Mouse (Mus musculus) hindbrain, embryonic 11.5 days (tissue): ENCODE measurements at regions not wholly inside any gene's neighbourhood (a gene's known extent, or its start where the extent isn't known, plus 50 kb on each side); places are given as distances from the start of the nearest gene placed in this dataset.

Source experiments
- ATAC-seq: fragments of 200-750 bp; cut with Nextera tagmentation; 2 replicates; pipeline ENCODE4 v1.8.0; 2017; ENCODE audit warnings: mild to moderate bottlenecking, moderate TSS enrichment, moderate library complexity; ENCODE audit not compliant: low FRiP score
- DNase-seq: peaks from one replicate; pipeline ENCODE4 v3.0.0-alpha.2; 2015; ENCODE audit warnings: low spot score
- H3K27ac ChIP-seq: fragments of 300-500 bp; sonication (generic); 2 replicates; pipeline ENCODE4 v1.5.1; 2014; ENCODE audit warnings: mild to moderate bottlenecking, low read depth, low read length
- H3K27me3 ChIP-seq: fragments of 300-500 bp; sonication (generic); 2 replicates; pipeline ENCODE4 v1.6.1; 2014; ENCODE audit warnings: mild to moderate bottlenecking, low read length, moderate library complexity, mixed read lengths; ENCODE audit not compliant: control insufficient read depth, insufficient read depth
- H3K36me3 ChIP-seq: fragments of 300-500 bp; sonication (generic); 2 replicates; pipeline ENCODE4 v1.6.1; 2014; ENCODE audit warnings: mild to moderate bottlenecking, low read length, moderate library complexity, mixed read lengths; ENCODE audit not compliant: control insufficient read depth, insufficient read depth
- H3K4me1 ChIP-seq: fragments of 300-500 bp; sonication (generic); replicated peaks from 2 replicates; pipeline ENCODE4 v1.6.1; 2014; ENCODE audit warnings: low read length, mixed read lengths; ENCODE audit not compliant: control insufficient read depth, insufficient read depth
- H3K4me2 ChIP-seq: fragments of 300-500 bp; sonication (generic); replicated peaks from 2 replicates; pipeline ENCODE4 v1.6.1; 2014; ENCODE audit warnings: mild to moderate bottlenecking, low read depth, low read length
- H3K4me3 ChIP-seq: fragments of 300-500 bp; sonication (generic); 2 replicates; pipeline ENCODE4 v1.5.1; 2014; ENCODE audit warnings: low read depth, low read length
- H3K9ac ChIP-seq: fragments of 300-500 bp; sonication (generic); 2 replicates; pipeline ENCODE4 v1.6.1; 2014; ENCODE audit warnings: low read depth, low read length
- H3K9me3 ChIP-seq: fragments of 300-500 bp; sonication (generic); 2 replicates; pipeline ENCODE4 v1.6.1; 2016; ENCODE audit warnings: low read length; ENCODE audit not compliant: control insufficient read depth
- WGBS: fragments of 180-500 bp; shearing (Covaris S2); extraction: QIAGEN DNeasy Blood & Tissue Kit; methylation state at CpG from one replicate; pipeline ENCODE4 v1.1.7; 2014; 5-methylcytosine and 5-hydroxymethylcytosine counted together

GRCm38 (mm10) chr1:193702707-193703419, 332.8 kb upstream of the Camk1g start:
- Histone ChIP-seq H3K9ac (no peak overlapping the region), H3K27ac (0 out of 2 replicates have a peak overlapping the region, but pooled peaks have one; percentile 27), H3K9me3 (no peaks in the 10 kb centered on the region), H3K4me2 (peak overlapping the region; percentile 45), H3K4me3 (peak overlapping the region; percentile 21; the same call in 1 of the 2 replicates), H3K4me1 (0 out of 2 replicates have a peak, but pooled peaks cover 4% of the 10 kb centered on the region), H3K36me3 (no peaks in the 10 kb centered on the region), H3K27me3 (no peaks in the 10 kb centered on the region)
- DNase-seq (peak; percentile 86), ATAC-seq (peak; percentile 54)
- WGBS = 16% methylated on average over 15 of the region's 15 CpGs

GRCm38 (mm10) chr1:193700217-193700616, 330.1 kb upstream of the Camk1g start:
- Histone ChIP-seq H3K4me3 (no peak overlapping the region), H3K27ac (no peak overlapping the region), H3K4me2 (no peak overlapping the region), H3K36me3 (no peaks in the 10 kb centered on the region), H3K27me3 (no peaks in the 10 kb centered on the region), H3K4me1 (0 out of 2 replicates have a peak, but pooled peaks cover 4% of the 10 kb centered on the region), H3K9ac (no peak overlapping the region), H3K9me3 (no peaks in the 10 kb centered on the region)
- 78% methylated on average over 3 of the region's 3 CpGs for WGBS
- DNase-seq = no peak
- no peak for ATAC-seq

- H3K36me3 ChIP-seq = no peaks in the 10 kb centered on the region
- H3K9me3 ChIP-seq = no peaks in the 10 kb centered on the region
- peak; percentile 90 for DNase-seq
- no peak overlapping the region for H3K9ac ChIP-seq
- H3K4me1 ChIP-seq = 0 out of 2 replicates have a peak, but pooled peaks cover 4% of the 10 kb centered on the region
- no peak overlapping the region for H3K4me3 ChIP-seq
- no peak overlapping the region for H3K4me2 ChIP-seq
- peak; percentile 67 for ATAC-seq
- no peaks in the 10 kb centered on the region for H3K27me3 ChIP-seq
- H3K27ac ChIP-seq = 0 out of 2 replicates have a peak overlapping the region, but pooled peaks have one; percentile 47
- WGBS = 10% methylated on average over 7 of the region's 7 CpGs
These were observed 328.6 kb upstream of the Camk1g start for GRCm38 (mm10) chr1:193698603-193699266.

- Histone ChIP-seq H3K27ac (no peak overlapping the region), H3K9me3 (no peaks in the 10 kb centered on the region), H3K27me3 (no peaks in the 10 kb centered on the region), H3K4me3 (no peak overlapping the region), H3K36me3 (no peaks in the 10 kb centered on the region), H3K9ac (no peak overlapping the region), H3K4me2 (no peak overlapping the region), H3K4me1 (0 out of 2 replicates have a peak, but pooled peaks cover 4% of the 10 kb centered on the region)
- WGBS = 86% methylated on average over 3 of the region's 3 CpGs
- ATAC-seq = no peak
- DNase-seq = no peak
These were observed 327.8 kb upstream of the Camk1g start for GRCm38 (mm10) chr1:193697857-193698256.

DNA sequence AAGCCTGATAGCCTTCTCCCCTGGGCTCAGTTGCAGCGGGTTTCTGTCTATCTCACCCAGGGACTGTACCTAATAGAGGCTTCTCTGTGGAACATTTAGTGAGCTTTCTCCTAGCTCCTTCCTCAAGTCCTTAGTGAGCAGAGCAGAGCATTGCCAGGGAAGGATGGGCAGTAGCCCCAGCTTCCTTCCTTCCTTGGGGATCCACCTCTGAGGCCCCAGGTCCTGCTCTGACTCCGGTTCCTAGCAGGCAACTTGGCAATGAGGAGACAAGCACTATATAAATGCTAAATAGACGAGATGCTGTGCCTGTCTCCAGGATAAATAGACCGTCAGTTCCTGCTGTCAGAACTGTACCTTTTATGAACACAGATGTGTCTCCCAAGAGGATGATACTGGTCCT, 326.9 kb upstream of the Camk1g start:
- no peak overlapping the region for H3K4me3 ChIP-seq
- H3K9ac ChIP-seq = no peak overlapping the region
- H3K4me2 ChIP-seq = no peak overlapping the region
- 64% methylated on average over 4 of the region's 4 CpGs for WGBS
- no peaks in the 10 kb centered on the region for H3K27me3 ChIP-seq
- no peaks in the 10 kb centered on the region for H3K36me3 ChIP-seq
- no peak overlapping the region for H3K27ac ChIP-seq
- no peak for ATAC-seq
- no peaks in the 10 kb centered on the region for H3K9me3 ChIP-seq
- H3K4me1 ChIP-seq = 0 out of 2 replicates have a peak, but pooled peaks cover 2% of the 10 kb centered on the region
- no peak for DNase-seq

GRCm38 (mm10) chr1:193692991-193693390, 322.9 kb upstream of the Camk1g start:
- ATAC-seq = no peak
- no peak for DNase-seq
- Histone ChIP-seq H3K4me1 (no peaks in the 10 kb centered on the region), H3K36me3 (no peaks in the 10 kb centered on the region), H3K4me3 (no peak overlapping the region), H3K9me3 (no peaks in the 10 kb centered on the region), H3K27ac (no peak overlapping the region), H3K27me3 (no peaks in the 10 kb centered on the region), H3K9ac (no peak overlapping the region), H3K4me2 (no peak overlapping the region)
- 26% methylated on average over 3 of the region's 3 CpGs for WGBS

DNA sequence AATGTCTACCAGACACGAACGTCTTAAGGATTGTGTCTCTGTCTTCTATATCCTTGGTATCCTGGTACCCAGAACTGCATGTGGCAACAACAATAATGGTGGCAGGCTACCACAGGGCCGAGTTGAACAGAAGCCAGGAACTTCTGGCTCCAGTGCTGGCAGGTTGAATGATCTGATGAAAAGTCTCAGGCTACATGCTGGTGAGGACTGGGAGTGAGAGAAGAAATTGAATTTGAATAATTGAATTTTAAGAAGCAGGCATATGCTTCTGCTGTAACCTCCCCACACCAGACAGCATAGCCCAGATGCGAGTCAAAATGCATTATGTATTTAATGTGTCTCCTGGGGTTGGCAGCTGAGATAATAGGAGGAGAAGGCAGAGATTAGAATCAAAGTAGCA, 319.5 kb upstream of the Camk1g start:
- DNase-seq = no peak
- ATAC-seq = no peak
- WGBS = 59% methylated on average over 4 of the region's 4 CpGs
- Histone ChIP-seq H3K9ac (no peak overlapping the region), H3K4me2 (no peak overlapping the region), H3K9me3 (no peaks in the 10 kb centered on the region), H3K27ac (no peak overlapping the region), H3K4me3 (no peak overlapping the region), H3K4me1 (no peaks in the 10 kb centered on the region), H3K27me3 (no peaks in the 10 kb centered on the region), H3K36me3 (no peaks in the 10 kb centered on the region)

DNA sequence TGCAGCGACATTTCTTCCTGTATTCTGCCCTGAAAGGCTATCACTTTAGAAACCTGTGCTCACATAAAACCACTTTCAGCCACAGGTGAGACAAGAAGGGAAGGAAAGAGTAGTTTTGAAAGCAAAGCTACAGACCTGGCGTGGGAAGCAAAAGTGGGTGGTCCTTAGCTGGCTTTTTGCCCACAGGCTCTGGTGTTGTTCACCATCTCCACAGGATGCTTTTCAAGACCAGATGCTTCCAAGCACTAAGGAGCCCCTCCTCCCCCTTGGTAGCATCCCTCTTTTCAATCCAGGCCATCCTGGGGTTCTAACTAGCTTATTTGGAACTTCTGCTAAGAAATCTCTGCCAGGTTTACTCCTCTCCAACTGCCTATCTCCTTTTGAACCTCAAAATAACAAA, 312.8 kb upstream of the Camk1g start:
- no peak overlapping the region for H3K9ac ChIP-seq
- no peaks in the 10 kb centered on the region for H3K36me3 ChIP-seq
- H3K4me3 ChIP-seq = no peak overlapping the region
- no peak for DNase-seq
- H3K4me2 ChIP-seq = no peak overlapping the region
- no peaks in the 10 kb centered on the region for H3K27me3 ChIP-seq
- WGBS = 47% methylated on average over 2 of the region's 2 CpGs
- no peaks in the 10 kb centered on the region for H3K4me1 ChIP-seq
- ATAC-seq = no peak
- no peak overlapping the region for H3K27ac ChIP-seq
- no peaks in the 10 kb centered on the region for H3K9me3 ChIP-seq

DNA sequence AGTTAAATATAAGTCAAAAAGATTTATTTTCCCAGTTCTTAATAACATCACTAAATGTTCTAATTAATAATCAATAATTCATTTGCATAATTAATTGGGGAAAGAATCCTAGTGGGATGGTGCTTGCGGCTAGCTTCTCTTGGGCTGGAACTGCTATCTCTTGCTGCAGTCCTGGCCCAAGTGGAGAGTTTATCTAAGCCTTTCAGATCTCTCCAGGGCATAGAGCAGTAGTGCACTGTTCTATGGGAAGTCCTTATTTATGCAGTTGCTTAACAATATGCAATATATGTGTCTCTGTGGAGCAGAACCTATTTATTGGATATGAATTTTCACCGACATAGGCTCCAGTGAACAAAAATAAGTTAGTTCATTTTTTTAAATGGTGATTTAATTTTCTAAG, 308.4 kb upstream of the Camk1g start:
- Histone ChIP-seq H3K9me3 (no peaks in the 10 kb centered on the region), H3K9ac (no peak overlapping the region), H3K36me3 (no peaks in the 10 kb centered on the region), H3K27me3 (no peaks in the 10 kb centered on the region), H3K4me1 (no peaks in the 10 kb centered on the region), H3K4me3 (no peak overlapping the region), H3K27ac (no peak overlapping the region), H3K4me2 (no peak overlapping the region)
- ATAC-seq = no peak
- WGBS = 91% methylated on average over 2 of the region's 2 CpGs
- DNase-seq = no peak
